Comparison of ENCODE assay signal across 11 mouse cellular contexts in genomic region chr9:59588710-59589671, GRCm38 (mm10). TPM values are rescaled to one million over a fixed set of nuclear protein-coding genes. Genes with fewer than 3 reads are reported as not detected.
DNase-seq lines count a peak whose midpoint lies in the region; ATAC-seq lines count a peak whose summit lies in the region.
"Had no signal": no experiment of that assay in that cellular context is flagged by ENCODE, and none has a peak within 500 bp of the region (broad histone marks: within the 10 kb centered on the region; RNA-seq: fewer than 3 reads in every experiment).

No protein-coding gene starts in this region.

- no peak overlapping the region for H3K9ac ChIP-seq in hindbrain, embryonic 13.5 days
- H3K9ac ChIP-seq in midbrain, embryonic 12.5 days (replicated peaks) = no peak overlapping the region
- H3K9ac ChIP-seq: lung, embryonic 15.5 days had no signal

- H3K4me1 ChIP-seq in hindbrain, embryonic 13.5 days (replicated peaks) = peaks cover 39% of the 10 kb centered on the region
- peaks cover 25% of the 10 kb centered on the region for H3K4me1 ChIP-seq in midbrain, embryonic 12.5 days
- H3K4me1 ChIP-seq: lung, embryonic 15.5 days had no signal

- peak overlapping the region; percentile 44 for H3K4me2 ChIP-seq in hindbrain, embryonic 13.5 days
- peak overlapping the region; percentile 42 for H3K4me2 ChIP-seq in midbrain, embryonic 12.5 days (replicated peaks)
- H3K4me2 ChIP-seq: lung, embryonic 15.5 days had no signal

- peaks cover 22% of the 10 kb centered on the region for H3K27me3 ChIP-seq in hindbrain, embryonic 13.5 days
- H3K27me3 ChIP-seq in midbrain, embryonic 12.5 days = peaks cover 48% of the 10 kb centered on the region

- 24% methylated on average over 12 of the region's 12 CpGs for WGBS in hindbrain, embryonic 13.5 days
- 24% methylated on average over 12 of the region's 12 CpGs for WGBS in midbrain, embryonic 12.5 days

- H3K27ac ChIP-seq in hindbrain, embryonic 13.5 days = peak overlapping the region; percentile 87
- H3K27ac ChIP-seq in midbrain, embryonic 12.5 days (replicated peaks) = peak overlapping the region; percentile 54
- H3K27ac ChIP-seq: lung, embryonic 15.5 days had no signal

- no peaks in the 10 kb centered on the region for H3K9me3 ChIP-seq in hindbrain, embryonic 13.5 days
- H3K9me3 ChIP-seq in midbrain, embryonic 12.5 days = no peaks in the 10 kb centered on the region
- H3K9me3 ChIP-seq: G1E; lung, embryonic 15.5 days had no signal

- ATAC-seq in hindbrain, embryonic 13.5 days (ENCODE audit: low FRiP score) = peak; percentile 75
- peak; percentile 89 for ATAC-seq in midbrain, embryonic 12.5 days (ENCODE audit: low FRiP score, low read depth)

- peak; percentile 10 for DNase-seq in lung, postnatal 10 days
- no peak for DNase-seq in lung, postnatal 36 days
- DNase-seq in urinary bladder, adult 18-20 months (ENCODE audit: low spot score in 2 of 2) = no peak
- no peak for DNase-seq in kidney, postnatal 36 days
- DNase-seq in lung, postnatal 25 days (ENCODE audit: low spot score) = no peak
- no peak for DNase-seq in adrenal gland, postnatal 4 days (ENCODE audit: low spot score in 2 of 2)

- peak overlapping the region; percentile 17; the same call in 1 of the 2 replicates for H3K4me3 ChIP-seq in hindbrain, embryonic 13.5 days
- H3K4me3 ChIP-seq in midbrain, embryonic 12.5 days = no peak overlapping the region
- H3K4me3 ChIP-seq: erythroblast, embryonic 14.5 days; lung, embryonic 15.5 days had no signal

- peaks cover 5% of the 10 kb centered on the region; the same call in 1 of the 2 replicates for H3K36me3 ChIP-seq in hindbrain, embryonic 13.5 days
- H3K36me3 ChIP-seq in midbrain, embryonic 12.5 days = no peaks in the 10 kb centered on the region
- H3K36me3 ChIP-seq: G1E; lung, embryonic 15.5 days had no signal

RNA-seq across cellular contexts. Expression of gene Celf6, which starts 11.3 kb away (rescaled TPM):
- 35.4 and 39.3 TPM in 2 replicates for polyA plus RNA-seq in hindbrain, embryonic 13.5 days (2015; fragmentation: Nextera tagmentation; extraction: Ambion mirVana)
- polyA plus RNA-seq in midbrain, embryonic 12.5 days (2016; fragmentation: Nextera tagmentation; extraction: Ambion mirVana) = 22.0 and 22.1 TPM in 2 replicates
- total RNA-seq in adrenal gland, postnatal 4 days (2021) = 10 to 100 TPM in 1 of 2 experiments, 1 to 10 TPM in 1; 8.0 to 11.5 TPM
- total RNA-seq: G1E had no signal
- polyA plus RNA-seq: erythroblast, embryonic 14.5 days; G1E had no signal

RNA-seq across cellular contexts. Expression of gene Parp6, which starts 28.1 kb away (rescaled TPM):
- polyA plus RNA-seq in hindbrain, embryonic 13.5 days (2015; fragmentation: Nextera tagmentation; extraction: Ambion mirVana) = 185 and 191 TPM in 2 replicates
- 117 and 126 TPM in 2 replicates for polyA plus RNA-seq in midbrain, embryonic 12.5 days (2016; fragmentation: Nextera tagmentation; extraction: Ambion mirVana)
- total RNA-seq in adrenal gland, postnatal 4 days (2021) = 10 to 100 TPM; 31.6 to 32.2 TPM

RNA-seq across cellular contexts. Expression of gene Tmem202, which starts 49.3 kb away (rescaled TPM):
- polyA plus RNA-seq in hindbrain, embryonic 13.5 days (2015; fragmentation: Nextera tagmentation; extraction: Ambion mirVana) = 0.71 and 0.96 TPM in 2 replicates
- 0.21 TPM in 1 of 2 replicates, not detected in the other for polyA plus RNA-seq in midbrain, embryonic 12.5 days (2016; fragmentation: Nextera tagmentation; extraction: Ambion mirVana)
- total RNA-seq in adrenal gland, postnatal 4 days (2021) = 1 to 10 TPM; 1.3 to 2.0 TPM
- total RNA-seq: G1E had no signal
- polyA plus RNA-seq: erythroblast, embryonic 14.5 days; G1E; lung, embryonic 15.5 days had no signal

RNA-seq across cellular contexts. Expression of gene Hexa, which starts 49.7 kb away (rescaled TPM):
- 59.1 and 60.8 TPM in 2 replicates for polyA plus RNA-seq in hindbrain, embryonic 13.5 days (2015; fragmentation: Nextera tagmentation; extraction: Ambion mirVana)
- polyA plus RNA-seq in midbrain, embryonic 12.5 days (2016; fragmentation: Nextera tagmentation; extraction: Ambion mirVana) = 45.5 and 47.7 TPM in 2 replicates
- total RNA-seq in adrenal gland, postnatal 4 days (2021) = 10 to 100 TPM; 74.9 to 81.7 TPM
